Mouse (Mus musculus): ENCODE data around the gene Jmjd4.

Gene Jmjd4

DNA sequence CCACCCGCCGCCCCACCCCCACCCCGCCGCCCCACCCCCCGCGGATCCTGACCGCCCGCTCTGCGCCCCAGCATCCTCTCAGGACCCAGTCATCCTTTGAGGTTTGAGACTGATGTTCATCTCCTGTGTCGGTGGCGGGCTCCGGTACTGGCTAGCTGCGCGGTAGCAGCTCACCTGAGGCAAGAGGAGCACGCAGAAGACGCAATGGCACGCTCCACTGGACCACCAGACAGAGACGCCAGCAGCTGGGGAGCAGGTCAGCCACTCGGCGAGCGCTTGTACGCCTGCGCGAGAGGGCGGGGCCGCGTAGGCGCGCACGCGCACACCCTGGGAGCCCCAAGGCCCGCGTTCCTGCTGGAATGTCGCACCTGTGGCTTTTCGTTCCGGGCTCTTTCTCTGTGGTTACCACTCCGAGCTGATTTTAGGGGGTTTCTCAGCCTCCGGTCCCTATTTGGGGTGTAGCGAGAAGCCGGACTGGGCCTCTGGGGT lies at the start of gene Jmjd4:
TSS of gene Jmjd4 (plus strand) at position 305 of the 489 bp plus-strand sequence.
- peak; percentile 96 for DNase-seq (ENCODE audit: low read depth, low spot score)

DNA sequence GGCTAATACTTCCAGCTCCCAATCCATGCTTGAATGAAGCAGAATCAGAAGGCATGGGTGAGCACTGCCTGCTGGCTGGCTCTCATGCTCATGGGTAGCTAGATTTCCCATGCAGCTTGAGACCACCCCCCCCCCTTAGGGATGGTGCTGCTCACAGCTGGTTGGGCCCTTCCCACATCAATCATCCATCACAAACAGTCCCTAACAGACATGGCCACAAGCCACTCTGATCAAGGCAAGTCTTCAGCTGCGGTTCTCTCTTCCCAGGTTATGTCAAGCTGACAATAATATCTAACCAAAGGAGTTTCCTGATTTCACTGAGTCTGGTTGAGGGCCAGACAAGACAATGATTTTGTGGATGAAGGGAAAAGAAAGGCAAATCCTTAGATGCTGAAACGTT lies 49.0 kb upstream of the Jmjd4 start:
- no peak for DNase-seq (ENCODE audit: low read depth, low spot score)

DNA sequence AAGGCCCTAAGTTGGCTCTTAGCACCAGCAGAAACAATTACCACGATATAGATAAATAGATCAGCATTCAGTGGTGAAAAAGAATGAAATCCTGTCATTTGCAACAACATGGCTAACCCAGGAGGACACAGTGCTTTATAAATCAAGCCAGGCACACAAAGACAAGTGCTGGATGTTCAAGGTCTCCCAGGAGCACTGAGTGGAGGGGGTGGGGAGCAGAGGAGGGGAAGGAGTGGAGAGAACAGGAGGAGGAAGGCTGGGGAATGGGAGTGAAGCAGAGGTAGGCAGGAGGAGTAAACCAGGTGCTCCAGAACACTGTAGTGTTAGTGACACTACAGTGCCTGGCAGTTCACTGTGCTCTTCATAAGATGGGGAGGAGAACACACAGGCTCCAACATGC lies 44.1 kb upstream of the Jmjd4 start:
- DNase-seq (ENCODE audit: low read depth, low spot score), result no peak

DNA sequence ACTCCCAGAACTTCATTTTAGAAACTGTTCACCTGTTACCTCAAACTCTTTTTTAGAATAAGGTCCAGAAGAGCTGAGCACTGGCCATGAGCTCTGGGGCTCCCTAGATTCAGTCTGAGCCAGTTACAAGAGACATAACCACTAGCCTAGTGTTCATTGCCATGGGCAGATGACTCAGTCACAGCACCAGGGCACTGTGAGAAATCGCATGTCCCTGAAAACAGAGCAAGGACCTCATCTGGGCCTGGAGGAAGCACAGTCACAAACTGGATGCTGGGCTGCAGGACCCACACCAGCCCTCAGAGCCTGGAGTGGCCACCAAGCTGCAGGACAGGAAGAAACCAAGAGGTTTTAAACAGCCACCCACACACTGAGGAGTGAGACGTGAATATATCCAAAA lies 39.0 kb upstream of the Jmjd4 start:
- DNase-seq (ENCODE audit: low read depth, low spot score), result no peak

DNA sequence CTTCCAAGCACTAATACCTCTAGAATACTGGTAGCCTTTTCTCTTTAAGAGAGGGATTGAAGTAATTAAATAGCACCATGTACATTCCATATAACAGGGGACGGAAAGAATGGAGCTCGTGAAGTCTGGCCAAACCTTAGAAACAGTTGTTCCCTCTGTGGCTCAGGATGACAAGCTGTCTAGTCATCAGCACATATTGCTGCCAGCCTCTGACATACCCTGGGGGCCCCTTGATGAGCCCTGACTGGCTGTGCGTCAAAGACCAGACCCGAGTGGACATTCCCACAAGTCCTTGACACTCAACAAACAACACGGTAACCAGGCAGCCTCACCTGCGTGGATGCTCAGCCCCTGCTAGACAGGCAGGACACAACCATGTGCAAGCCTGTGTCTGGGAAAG lies 37.8 kb upstream of the Jmjd4 start:
- DNase-seq (ENCODE audit: low read depth, low spot score), result no peak

DNA sequence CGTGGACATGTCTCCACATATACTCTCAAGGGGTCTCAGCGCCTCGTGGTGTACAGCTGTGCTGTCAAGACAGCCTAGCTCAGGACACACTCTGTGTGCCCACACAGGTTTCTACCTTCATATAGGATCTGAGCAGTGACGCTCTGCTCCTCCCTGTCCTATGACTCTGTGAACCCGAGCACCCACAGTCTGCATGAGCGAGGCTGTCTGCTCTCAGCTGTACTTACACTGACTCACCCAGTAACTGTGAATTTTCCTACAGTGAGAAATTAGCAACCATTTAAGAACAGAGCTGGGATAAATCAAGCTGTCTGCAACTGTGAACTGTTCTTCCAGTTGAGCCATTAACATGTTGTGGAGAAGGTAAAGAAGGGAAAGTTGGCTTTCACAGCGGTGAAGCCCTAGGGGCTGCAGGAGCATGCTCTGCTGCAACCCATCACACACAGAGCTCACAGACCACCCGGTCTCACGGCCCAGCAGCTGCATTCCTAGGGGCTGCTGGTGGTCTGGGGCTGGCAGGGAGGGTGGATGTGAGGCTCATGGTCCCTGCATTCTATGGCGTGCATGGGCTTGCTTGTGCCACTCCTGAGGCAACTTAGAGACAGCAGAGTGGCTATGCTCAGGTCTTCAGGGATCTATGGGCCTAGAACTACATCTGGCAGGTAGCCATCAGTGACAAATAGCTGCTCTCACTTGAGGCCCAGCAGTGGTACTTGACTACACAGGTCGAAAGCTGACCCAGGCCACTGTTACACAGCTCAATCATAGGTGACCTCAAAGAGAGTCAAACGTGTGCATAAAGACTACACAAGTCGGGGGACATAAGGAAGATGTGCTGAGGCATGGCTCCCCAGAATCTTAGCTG lies 36.6 kb upstream of the Jmjd4 start:
- DNase-seq (ENCODE audit: low read depth, low spot score), result no peak

DNA sequence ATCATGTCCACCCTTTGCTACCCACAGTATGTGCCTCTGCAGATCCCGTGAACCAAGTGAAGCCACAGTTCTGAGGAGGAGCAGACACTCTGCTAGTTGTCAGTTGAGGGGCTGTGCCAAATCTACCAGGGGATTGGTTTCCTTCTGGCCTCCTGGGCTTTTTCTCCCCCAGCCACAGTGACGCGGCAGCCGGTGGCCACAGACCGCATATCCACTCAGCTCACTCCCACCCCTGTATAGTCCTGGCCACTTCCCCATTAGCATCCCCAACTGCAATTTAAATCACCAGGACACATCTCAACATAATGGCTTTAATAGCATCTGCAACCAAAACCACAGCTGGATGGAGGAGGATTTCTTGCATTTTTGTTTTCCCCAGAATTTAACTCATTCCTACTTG lies 31.1 kb upstream of the Jmjd4 start:
- no peak for DNase-seq (ENCODE audit: low read depth, low spot score)

DNA sequence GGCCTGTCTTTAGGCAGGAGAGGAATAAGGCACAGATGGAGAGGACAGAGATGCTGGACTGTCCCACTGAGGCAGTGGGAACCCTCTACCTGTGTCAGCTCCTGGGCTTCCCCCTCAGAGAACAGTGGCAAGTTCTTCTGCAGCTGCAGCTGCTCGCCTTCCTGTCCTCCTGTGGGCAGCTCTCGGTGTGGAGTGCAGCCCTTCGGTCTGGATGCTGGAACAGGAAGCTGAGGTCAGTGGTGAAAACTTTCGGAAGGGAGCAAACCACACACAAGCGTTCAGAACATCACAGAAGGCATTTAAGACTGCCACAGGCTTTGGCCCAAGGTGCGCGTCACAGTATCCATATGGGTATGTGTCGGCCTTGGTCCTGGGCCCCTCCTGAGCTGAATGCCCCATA lies 28.4 kb upstream of the Jmjd4 start:
- DNase-seq (ENCODE audit: low read depth, low spot score), result no peak

DNA sequence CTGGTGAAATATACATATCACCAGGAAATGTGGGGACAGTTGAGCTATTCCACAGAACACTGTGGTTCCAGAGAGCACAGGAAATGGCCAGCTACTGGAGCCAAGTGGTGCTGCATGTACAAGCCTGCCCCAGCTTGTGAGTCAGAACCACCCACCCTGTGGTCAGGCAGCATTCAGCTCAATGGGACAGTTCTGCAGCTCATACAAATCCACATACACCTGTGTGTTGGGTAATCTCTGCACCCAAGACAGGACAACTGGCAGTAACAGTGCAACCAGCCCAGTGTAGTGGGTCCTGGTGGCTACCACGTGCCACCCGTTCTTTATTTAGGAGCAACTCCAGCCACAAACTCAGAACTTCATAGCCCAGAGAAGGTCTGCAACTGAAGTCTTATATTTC lies 27.9 kb upstream of the Jmjd4 start:
- DNase-seq (ENCODE audit: low read depth, low spot score), result no peak

DNA sequence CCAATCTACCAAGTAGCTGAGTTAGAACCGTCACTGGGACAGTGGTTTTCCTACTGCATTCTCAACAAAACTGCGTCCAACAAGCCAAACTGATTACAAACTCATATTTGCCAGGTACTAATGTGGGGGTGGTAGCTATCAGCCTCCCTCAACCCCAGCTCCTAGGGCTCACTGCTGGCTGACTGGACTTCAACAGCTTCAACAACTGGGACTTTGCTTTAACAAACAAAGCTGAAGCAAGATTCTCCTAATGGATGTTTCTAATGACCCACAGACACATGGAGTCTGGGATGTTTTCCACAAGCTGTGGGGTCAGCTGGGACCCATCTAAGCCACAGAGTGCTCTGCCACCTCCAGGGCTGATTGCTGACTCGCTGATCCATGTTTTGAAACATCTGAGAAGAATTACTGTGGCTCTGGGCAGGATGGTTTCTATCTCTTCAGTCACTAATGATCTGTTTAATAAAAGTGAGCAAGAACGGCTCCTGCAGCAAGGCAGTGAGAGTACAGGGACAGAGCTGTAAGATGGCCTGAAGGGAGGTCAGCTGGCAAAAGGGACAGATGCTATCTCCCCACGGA lies 26.7 kb upstream of the Jmjd4 start:
- no peak for DNase-seq (ENCODE audit: low read depth, low spot score)

DNA sequence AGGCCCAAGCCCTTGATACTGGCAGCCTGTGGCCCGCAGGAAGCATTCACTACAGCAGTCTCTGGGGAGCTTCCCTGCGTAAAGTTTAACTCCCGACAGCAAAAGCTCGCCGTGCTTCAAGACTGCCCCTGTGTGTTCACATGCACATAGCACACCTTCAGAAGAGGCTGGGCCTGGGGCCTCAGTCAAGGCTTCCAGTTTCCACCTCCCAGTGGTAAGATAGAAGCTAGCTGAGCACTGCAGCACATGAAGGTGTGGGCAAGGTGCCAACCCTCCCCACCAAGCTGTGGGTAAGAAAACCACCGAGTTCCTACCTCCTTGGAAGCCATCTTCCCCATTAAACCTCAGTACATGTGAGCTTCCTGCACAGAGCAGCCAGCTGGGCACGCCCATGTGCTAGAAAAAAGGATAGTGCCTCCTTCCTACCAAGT lies 24.2 kb upstream of the Jmjd4 start:
- peak; percentile 66 for DNase-seq (ENCODE audit: low read depth, low spot score)

DNA sequence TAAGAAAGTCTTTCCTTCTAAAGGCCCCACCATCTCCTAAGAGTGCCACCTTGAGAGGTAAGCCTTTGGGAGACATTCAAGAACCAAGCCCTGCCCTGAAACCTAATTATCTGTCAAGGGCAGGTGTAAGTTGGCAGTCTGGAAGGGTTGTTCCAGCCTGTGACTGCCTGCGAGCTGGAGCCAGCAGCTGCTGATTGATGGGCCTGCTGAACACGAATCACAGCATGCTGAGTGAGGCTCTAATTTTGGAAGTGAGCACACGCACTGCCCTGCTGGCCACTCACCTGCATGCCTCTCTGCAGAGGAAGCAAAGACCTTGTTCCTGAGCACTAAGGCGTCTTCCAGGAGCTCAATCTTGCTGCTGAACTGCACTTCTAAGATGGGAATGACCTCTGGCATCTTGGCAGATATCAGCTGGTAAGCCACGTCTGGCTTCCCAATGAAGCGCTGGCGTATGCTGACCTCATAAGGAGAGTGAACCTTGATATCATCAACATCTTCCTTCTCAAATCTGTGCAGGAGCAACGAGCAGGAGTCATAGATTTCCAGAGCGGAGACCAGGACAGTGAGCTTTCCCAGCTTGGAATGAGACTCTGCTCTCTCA lies 21.7 kb upstream of the Jmjd4 start:
- DNase-seq (ENCODE audit: low read depth, low spot score), result no peak

DNA sequence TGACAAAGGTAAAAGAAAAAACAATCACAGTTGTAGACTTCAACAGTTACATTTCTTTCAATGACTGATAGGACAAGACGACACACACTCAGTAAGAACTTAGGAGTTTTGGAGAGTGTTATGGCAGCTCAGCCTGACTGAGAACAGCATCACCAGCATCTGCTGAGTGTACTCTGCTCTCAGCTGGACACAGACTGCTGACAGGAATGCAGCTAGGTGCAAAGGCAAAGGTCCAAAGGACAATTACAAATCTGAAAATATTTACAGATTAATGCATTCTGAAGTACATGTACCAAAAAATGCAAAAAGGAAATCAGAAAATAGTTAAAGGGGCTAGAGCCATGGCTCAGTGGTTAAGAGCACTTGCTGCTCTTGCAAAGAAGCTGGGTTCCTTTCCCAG lies 19.9 kb upstream of the Jmjd4 start:
- DNase-seq (ENCODE audit: low read depth, low spot score), result no peak

DNA sequence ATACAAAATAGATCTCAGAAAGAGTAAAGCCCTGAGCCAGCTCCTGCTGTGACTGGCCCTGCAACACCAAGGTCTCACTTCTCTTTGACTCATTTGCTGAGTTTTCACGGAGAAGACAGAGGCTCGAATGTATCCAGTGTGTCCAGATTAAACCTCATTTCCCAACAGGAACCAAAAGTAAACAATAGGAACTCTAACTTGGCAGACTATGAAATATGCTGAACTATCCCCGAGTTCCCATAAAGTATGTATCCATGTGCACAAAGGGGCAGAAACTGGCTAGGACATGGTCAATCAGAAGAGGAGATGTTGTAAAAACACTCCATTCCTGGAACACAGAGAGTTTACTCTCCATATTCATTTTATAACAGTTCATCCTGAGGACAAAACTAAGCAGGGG lies 17.6 kb upstream of the Jmjd4 start:
- DNase-seq (ENCODE audit: low read depth, low spot score), result no peak

DNA sequence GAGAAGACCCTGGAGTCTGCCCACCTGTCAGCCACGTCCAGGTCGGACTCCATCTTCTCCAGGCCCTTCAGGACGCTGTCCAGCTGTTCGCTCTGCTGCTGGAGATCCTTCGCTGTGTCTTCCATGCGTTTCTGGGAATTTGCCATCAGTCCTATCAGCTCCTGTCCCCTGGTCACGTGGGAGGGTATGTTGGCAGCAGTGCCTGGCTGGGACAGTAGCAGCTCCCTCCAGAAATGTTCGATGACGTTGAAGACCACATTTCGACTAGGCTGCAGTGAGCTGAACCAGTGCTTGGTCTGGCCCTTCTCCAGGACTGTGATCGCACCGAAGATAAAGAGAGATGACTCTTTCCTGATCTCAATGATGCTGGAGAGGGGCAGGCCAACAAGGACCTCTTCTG lies 11.9 kb upstream of the Jmjd4 start:
- DNase-seq (ENCODE audit: low read depth, low spot score), result no peak

DNA sequence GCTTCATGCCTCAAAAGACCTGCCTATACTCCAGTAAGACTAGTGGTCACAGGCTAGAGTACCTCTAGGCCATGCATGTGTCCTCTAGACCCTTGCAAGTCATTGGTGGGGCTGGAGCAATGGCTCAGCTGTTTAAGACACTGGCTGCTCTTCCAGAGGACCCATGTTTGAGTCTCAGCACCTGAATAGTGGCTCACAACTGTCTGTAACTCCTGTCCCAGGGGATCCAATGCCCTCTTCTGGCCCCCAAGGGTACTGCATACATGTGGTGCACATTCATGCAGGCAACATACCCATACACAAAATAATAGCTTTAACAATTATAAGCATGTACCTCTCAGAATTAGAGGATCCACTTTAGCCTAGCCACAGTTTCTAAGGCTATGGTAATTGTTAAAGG lies 6.7 kb upstream of the Jmjd4 start:
- peak; percentile 65 for DNase-seq (ENCODE audit: low read depth, low spot score)

DNA sequence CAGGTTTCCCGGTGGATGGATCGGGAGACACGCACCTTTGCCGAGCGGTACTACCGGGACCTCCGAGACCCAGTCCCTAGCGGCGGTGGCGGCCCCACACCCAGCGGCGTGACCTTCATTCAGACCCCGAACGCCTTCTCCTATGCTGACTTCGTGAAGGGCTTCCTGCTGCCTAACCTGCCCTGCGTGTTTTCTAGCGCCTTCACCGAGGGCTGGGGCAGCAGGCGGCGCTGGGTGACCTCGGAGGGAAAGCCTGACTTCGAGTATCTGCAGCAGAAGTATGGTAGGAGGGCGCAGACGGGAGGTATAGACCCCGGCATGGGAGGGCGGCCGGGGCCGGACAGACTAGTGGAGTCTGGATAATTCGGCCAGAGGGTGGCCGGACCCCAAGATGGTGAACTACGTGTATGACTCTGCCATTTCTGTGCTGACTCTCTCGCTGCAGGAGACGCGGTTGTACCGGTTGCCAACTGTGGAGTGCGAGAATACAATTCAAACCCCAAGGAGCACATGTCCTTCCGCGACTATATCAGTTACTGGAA lies 456 bp downstream of the Jmjd4 start:
- DNase-seq (ENCODE audit: low read depth, low spot score), result no peak

DNA sequence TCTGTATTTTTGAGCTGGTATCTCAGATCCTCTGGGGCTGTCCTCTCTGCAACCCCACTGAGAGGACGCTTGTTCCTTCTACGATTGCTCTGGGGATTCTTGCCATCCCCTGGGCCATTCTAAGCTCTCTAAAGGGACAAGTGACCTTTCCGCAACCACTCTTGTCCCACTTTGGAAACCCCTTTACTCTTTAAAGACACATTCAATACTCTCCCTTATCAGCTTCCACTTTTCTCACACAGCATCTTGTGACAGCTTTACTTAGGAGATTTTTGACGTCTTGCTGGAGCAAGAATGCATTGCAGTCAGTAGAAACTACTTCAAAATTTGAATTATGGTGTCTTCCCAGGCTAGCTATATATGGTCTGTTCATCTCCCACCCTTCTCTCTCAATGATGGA lies 1.2 kb downstream of the Jmjd4 start, which contains the start of gene Snap47:
TSS of gene Snap47 (minus strand) at position 101 of the 400 bp plus-strand sequence.
- no peak for DNase-seq (ENCODE audit: low read depth, low spot score)

DNA sequence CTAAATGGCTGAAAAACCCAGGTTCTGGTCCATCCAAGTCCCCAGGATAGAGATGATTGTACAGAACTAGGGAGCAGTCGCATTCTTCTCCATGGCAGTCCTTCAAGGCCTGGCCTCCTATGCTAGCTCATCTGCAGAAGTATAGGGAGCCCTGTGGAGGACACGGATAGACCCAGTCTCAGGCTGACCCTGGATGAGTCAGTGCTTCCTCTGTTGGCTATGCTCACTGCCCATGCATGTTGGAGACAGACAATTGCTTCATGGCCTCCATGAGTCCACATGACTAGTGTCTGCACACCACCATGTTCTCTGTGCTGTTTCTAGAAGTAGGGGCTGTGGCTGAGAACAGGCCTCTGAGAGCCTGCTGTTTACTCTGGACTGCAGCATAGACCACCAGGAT lies 6.5 kb downstream of the Jmjd4 start:
- DNase-seq (ENCODE audit: low read depth, low spot score), result no peak

DNA sequence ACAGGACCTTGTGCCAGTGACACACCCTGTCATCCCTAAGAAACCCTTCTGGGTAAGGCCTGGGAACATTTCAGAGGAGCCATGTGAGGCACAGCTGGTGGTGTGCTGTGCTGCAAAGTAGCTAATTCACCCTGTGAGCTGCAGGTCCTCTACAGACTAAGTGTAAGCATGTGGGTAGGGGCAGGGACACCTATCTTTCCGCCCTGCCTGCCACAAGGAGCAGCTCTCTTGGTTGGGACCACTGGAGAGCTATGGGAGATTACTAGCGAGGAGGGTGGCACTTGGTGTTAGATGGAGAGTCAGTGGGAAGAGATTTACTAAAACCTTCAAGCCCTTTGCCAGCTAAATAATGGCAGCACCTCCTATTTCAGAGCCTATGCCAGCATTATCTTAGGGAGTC lies 7.0 kb downstream of the Jmjd4 start:
- DNase-seq (ENCODE audit: low read depth, low spot score), result no peak

DNA sequence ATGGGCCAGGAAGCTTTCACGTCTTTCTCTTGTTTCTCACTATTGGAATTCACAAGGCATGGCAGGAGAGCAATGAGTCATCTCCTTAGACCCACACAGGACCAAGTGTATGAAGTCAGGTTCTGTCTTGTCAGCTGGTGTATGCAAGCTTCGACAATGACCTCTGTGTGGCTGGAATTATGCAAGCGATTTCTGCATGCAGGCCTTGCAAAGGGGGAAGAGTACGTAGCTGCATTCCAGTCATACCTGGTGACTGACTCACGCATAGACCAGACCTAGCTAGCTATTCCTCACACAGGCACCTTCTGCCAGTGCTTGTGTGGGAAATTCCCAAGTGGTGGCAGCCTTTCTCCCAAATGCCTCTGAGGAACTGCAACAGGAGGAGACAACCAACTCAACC lies 9.1 kb downstream of the Jmjd4 start:
- peak; percentile 91 for DNase-seq (ENCODE audit: low read depth, low spot score)

DNA sequence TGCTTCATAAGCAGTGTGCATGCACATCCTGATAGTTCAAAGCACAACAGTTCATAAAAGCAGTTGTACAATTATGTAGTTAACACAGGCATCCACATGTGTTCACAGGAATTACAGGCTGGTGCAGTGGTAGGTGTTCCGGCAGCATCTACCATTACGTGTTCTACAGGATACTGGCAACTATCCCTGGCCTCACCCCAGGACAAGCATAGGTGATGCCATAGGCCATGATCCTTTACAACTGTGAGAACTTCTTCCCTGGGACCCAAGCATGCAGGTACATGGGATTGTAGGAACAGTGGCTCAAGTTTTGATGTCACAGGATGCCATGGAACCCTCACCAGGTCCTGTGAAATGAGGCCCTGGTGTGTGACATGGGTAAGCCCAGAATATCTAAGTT lies 10.6 kb downstream of the Jmjd4 start:
- no peak for DNase-seq (ENCODE audit: low read depth, low spot score)
